Mouse (Mus musculus) liver, postnatal 0 days (tissue): Measurements from ENCODE around the gene Gm20388.

ENCODE experiments used
- CTCF ChIP-seq: sonication (generic); IDR thresholded peaks from 2 replicates; pipeline ENCODE4 v1.5.1; 2016; ENCODE audit warnings: antibody characterized with exemption, low read depth
- EP300 ChIP-seq: IDR thresholded peaks from 2 replicates; pipeline ENCODE4 v1.6.1; 2016; ENCODE audit warnings: antibody characterized with exemption, low read depth, mild to moderate bottlenecking

DNA sequence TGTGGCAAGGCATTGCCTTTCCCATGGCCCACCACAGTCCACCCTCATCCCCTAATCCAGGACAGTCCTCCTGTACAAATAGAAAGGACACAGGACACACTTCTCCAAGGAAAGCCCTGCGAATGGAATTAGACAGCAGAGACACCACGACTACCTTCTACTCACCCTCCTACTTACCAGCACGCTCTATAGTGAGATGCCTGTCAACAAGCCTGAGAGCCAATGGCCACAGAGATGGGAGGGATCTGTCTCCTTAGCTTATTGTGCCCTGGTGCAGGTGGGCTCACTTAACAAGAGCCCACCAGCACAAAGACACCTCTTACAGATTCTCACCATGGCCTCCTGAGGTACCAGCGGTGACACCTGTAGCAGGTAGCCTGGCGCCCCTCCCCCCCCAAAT lies 4482.4 kb downstream of the Gm20388 start:
- TF ChIP-seq CTCF (no peak), EP300 (no peak)
